Mouse (Mus musculus) lung, postnatal 14 days (tissue): ENCODE data around the gene Btbd9.
A peak's percentile ranks its signal among the peaks of the same experiment; 100 is the strongest.

Experiments
- DNase-seq: peaks from one replicate; pipeline ENCODE4 v3.0.0; 2021

The Btbd9 gene

GRCm38 (mm10) chr17:30478181-30478580 is 98.1 kb downstream of the Btbd9 start:
- DNase-seq: no peak

- no peak for DNase-seq
Observed at GRCm38 (mm10) chr17:30474561-30474960, 101.7 kb downstream of the Btbd9 start.

GRCm38 (mm10) chr17:30472776-30473175 is 103.5 kb downstream of the Btbd9 start:
- no peak for DNase-seq

GRCm38 (mm10) chr17:30471512-30471911 is 104.8 kb downstream of the Btbd9 start:
- no peak for DNase-seq

- DNase-seq: peak; percentile 56
Observed at GRCm38 (mm10) chr17:30470790-30471189, 105.5 kb downstream of the Btbd9 start.

GRCm38 (mm10) chr17:30470286-30470685 is 106.0 kb downstream of the Btbd9 start:
- DNase-seq: no peak

- no peak for DNase-seq
Observed at GRCm38 (mm10) chr17:30469511-30470076, 106.7 kb downstream of the Btbd9 start.

GRCm38 (mm10) chr17:30468368-30468767 is 107.9 kb downstream of the Btbd9 start:
- no peak for DNase-seq

GRCm38 (mm10) chr17:30467566-30468213 is 108.6 kb downstream of the Btbd9 start:
- DNase-seq: peak; percentile 36

- DNase-seq: no peak
Observed at GRCm38 (mm10) chr17:30465060-30465762, 111.1 kb downstream of the Btbd9 start.

- no peak for DNase-seq
Observed at GRCm38 (mm10) chr17:30464240-30464745, 112.0 kb downstream of the Btbd9 start.

GRCm38 (mm10) chr17:30460727-30461349 is 115.5 kb downstream of the Btbd9 start:
- DNase-seq: no peak

GRCm38 (mm10) chr17:30459706-30460105 is 116.6 kb downstream of the Btbd9 start:
- peak; percentile 57 for DNase-seq

GRCm38 (mm10) chr17:30458926-30459325 is 117.4 kb downstream of the Btbd9 start:
- DNase-seq: peak; percentile 51

- peak; percentile 65 for DNase-seq
Observed at GRCm38 (mm10) chr17:30458301-30458700, 118.0 kb downstream of the Btbd9 start.

GRCm38 (mm10) chr17:30457486-30457885 is 118.8 kb downstream of the Btbd9 start:
- no peak for DNase-seq

GRCm38 (mm10) chr17:30456293-30456692 is 120.0 kb downstream of the Btbd9 start:
- no peak for DNase-seq

- DNase-seq: peak; percentile 86
Observed at GRCm38 (mm10) chr17:30454862-30455243, 121.4 kb downstream of the Btbd9 start.

GRCm38 (mm10) chr17:30454155-30454861 is 122.0 kb downstream of the Btbd9 start:
- DNase-seq: no peak

- DNase-seq: no peak
Observed at GRCm38 (mm10) chr17:30453272-30453671, 123.0 kb downstream of the Btbd9 start.

- no peak for DNase-seq
Observed at GRCm38 (mm10) chr17:30452363-30452762, 123.9 kb downstream of the Btbd9 start.

GRCm38 (mm10) chr17:30448562-30448961 is 127.7 kb downstream of the Btbd9 start:
- no peak for DNase-seq
